Mouse (Mus musculus) liver, embryonic 16.5 days (tissue): ENCODE results near the gene Gse1. TPM values are rescaled to one million over a fixed set of nuclear protein-coding genes. Genes with fewer than 3 reads are reported as not detected.
A peak's percentile ranks its signal among the peaks of the same experiment; 100 is the strongest.

Experiments
- ATAC-seq: fragments of 200-750 bp; cut with Nextera tagmentation; 2 replicates; pipeline ENCODE4 v1.8.0; 2017; ENCODE audit warnings: low read depth, mild to moderate bottlenecking, moderate number of reproducible peaks, moderate library complexity
- H3K27ac ChIP-seq: fragments of 300-500 bp; sonication (generic); 2 replicates; pipeline ENCODE4 v1.5.1; 2014; ENCODE audit warnings: mild to moderate bottlenecking, low read length
- H3K27me3 ChIP-seq: fragments of 300-500 bp; sonication (generic); 2 replicates; pipeline ENCODE4 v1.6.1; 2014; ENCODE audit warnings: low read depth, low read length, mixed read lengths; ENCODE audit not compliant: control insufficient read depth, insufficient read depth
- H3K36me3 ChIP-seq: fragments of 300-500 bp; sonication (generic); 2 replicates; pipeline ENCODE4 v1.6.1; 2014; ENCODE audit warnings: mild to moderate bottlenecking; ENCODE audit not compliant: control insufficient read depth, insufficient read depth
- H3K4me1 ChIP-seq: fragments of 300-500 bp; sonication (generic); 2 replicates; pipeline ENCODE4 v1.6.1; 2014; ENCODE audit warnings: low read depth, low read length, mixed read lengths; ENCODE audit not compliant: control insufficient read depth
- H3K4me2 ChIP-seq: fragments of 300-500 bp; sonication (generic); 2 replicates; pipeline ENCODE4 v1.6.1; 2014; ENCODE audit warnings: low read depth, low read length, mixed read lengths
- H3K4me3 ChIP-seq: fragments of 300-500 bp; sonication (generic); 2 replicates; pipeline ENCODE4 v1.5.1; 2014; ENCODE audit warnings: low read depth, mild to moderate bottlenecking, low read length
- H3K9ac ChIP-seq: fragments of 300-500 bp; sonication (generic); 2 replicates; pipeline ENCODE4 v1.6.1; 2014; ENCODE audit warnings: low read depth, low read length
- H3K9me3 ChIP-seq: fragments of 300-500 bp; sonication (generic); replicated peaks from 2 replicates; pipeline ENCODE4 v1.6.1; 2016; ENCODE audit warnings: low read length; ENCODE audit not compliant: control insufficient read depth
- WGBS: fragments of 180-500 bp; shearing (Covaris S2); extraction: QIAGEN DNeasy Blood & Tissue Kit; methylation state at CpG from one replicate; pipeline ENCODE4 v1.1.7; 2014; ENCODE audit not compliant: insufficient replicate concordance; 5-methylcytosine and 5-hydroxymethylcytosine counted together
- polyA plus RNA-seq: library from polyadenylated mRNA; unstranded; fragments of >200 nt; fragmentation: Nextera tagmentation; extraction: Ambion mirVana; gene quantifications from 2 replicates; pipeline ENCODE4 v1.2.1, GENCODE M21; 2015

Gene Gse1
- polyA plus RNA-seq, 1 experiment from 2014 or later: 9.5 TPM

GRCm38 (mm10) chr8:120498349-120498831, 270.1 kb downstream of the Gse1 start:
- no peaks in the 10 kb centered on the region for H3K36me3 ChIP-seq
- 6% methylated on average over 4 of the region's 4 CpGs for whole genome bisulfite sequencing
- peak overlapping the region; percentile 56 for H3K4me3 ChIP-seq
- ATAC-seq: peak; percentile 75
- no peaks in the 10 kb centered on the region for H3K9me3 ChIP-seq
- peaks cover 96% of the 10 kb centered on the region for H3K4me1 ChIP-seq
- H3K27ac ChIP-seq: peak overlapping the region; percentile 86
- H3K27me3 ChIP-seq: no peaks in the 10 kb centered on the region
- H3K9ac ChIP-seq: peak overlapping the region; percentile 46
- peak overlapping the region; percentile 70 for H3K4me2 ChIP-seq

GRCm38 (mm10) chr8:120498926-120499605, 270.8 kb downstream of the Gse1 start:
- Histone ChIP-seq H3K9me3 (no peaks in the 10 kb centered on the region), H3K27me3 (no peaks in the 10 kb centered on the region), H3K36me3 (no peaks in the 10 kb centered on the region), H3K4me3 (peak overlapping the region; percentile 56), H3K4me1 (peaks cover 95% of the 10 kb centered on the region), H3K9ac (peak overlapping the region; percentile 46), H3K27ac (peak overlapping the region; percentile 86), H3K4me2 (peak overlapping the region; percentile 70)
- 16% methylated on average over 9 of the region's 9 CpGs for WGBS
- ATAC-seq: peak; percentile 82

GRCm38 (mm10) chr8:120500701-120501261, 272.5 kb downstream of the Gse1 start:
- H3K27me3 ChIP-seq: no peaks in the 10 kb centered on the region
- no peaks in the 10 kb centered on the region for H3K9me3 ChIP-seq
- H3K9ac ChIP-seq: peak overlapping the region; percentile 19; the same call in 1 of the 2 replicates
- H3K27ac ChIP-seq: peak overlapping the region; percentile 70
- no peaks in the 10 kb centered on the region for H3K36me3 ChIP-seq
- peaks cover 94% of the 10 kb centered on the region for H3K4me1 ChIP-seq
- ATAC-seq: no peak
- H3K4me2 ChIP-seq: no peak overlapping the region; the same call in 1 of the 2 replicates
- WGBS: 59% methylated on average over 8 of the region's 8 CpGs
- no peak overlapping the region for H3K4me3 ChIP-seq

- no peak overlapping the region; the same call in 1 of the 2 replicates for H3K9ac ChIP-seq
- H3K4me2 ChIP-seq: no peak overlapping the region
- no peak for ATAC-seq
- no peaks in the 10 kb centered on the region for H3K9me3 ChIP-seq
- no peak overlapping the region for H3K4me3 ChIP-seq
- peaks cover 95% of the 10 kb centered on the region for H3K4me1 ChIP-seq
- 0 out of 2 replicates have a peak overlapping the region, but pooled peaks have one; percentile 10 for H3K27ac ChIP-seq
- H3K27me3 ChIP-seq: no peaks in the 10 kb centered on the region
- no peaks in the 10 kb centered on the region for H3K36me3 ChIP-seq
- 75% methylated on average over 5 of the region's 5 CpGs for WGBS
Measured at GRCm38 (mm10) chr8:120501426-120501825, 273.2 kb downstream of the Gse1 start.

- WGBS: 34% methylated on average over 5 of the region's 5 CpGs
- no peaks in the 10 kb centered on the region for H3K27me3 ChIP-seq
- no peak overlapping the region for H3K9ac ChIP-seq
- H3K4me1 ChIP-seq: peaks cover 85% of the 10 kb centered on the region
- no peak overlapping the region for H3K4me3 ChIP-seq
- peak overlapping the region; percentile 0; the same call in 1 of the 2 replicates for H3K4me2 ChIP-seq
- peak; percentile 27; the same call in 1 of the 2 replicates for ATAC-seq
- no peaks in the 10 kb centered on the region for H3K36me3 ChIP-seq
- no peaks in the 10 kb centered on the region for H3K9me3 ChIP-seq
- peak overlapping the region; percentile 47; the same call in 1 of the 2 replicates for H3K27ac ChIP-seq
Measured at GRCm38 (mm10) chr8:120502428-120502827, 274.2 kb downstream of the Gse1 start.

GRCm38 (mm10) chr8:120504251-120505081, 276.2 kb downstream of the Gse1 start:
- Histone ChIP-seq H3K4me1 (peaks cover 81% of the 10 kb centered on the region), H3K27ac (peak overlapping the region; percentile 21; the same call in 1 of the 2 replicates), H3K9me3 (no peaks in the 10 kb centered on the region), H3K9ac (peak overlapping the region; percentile 31), H3K4me2 (peak overlapping the region; percentile 28; the same call in 1 of the 2 replicates), H3K36me3 (no peaks in the 10 kb centered on the region), H3K4me3 (no peak overlapping the region; the same call in 1 of the 2 replicates), H3K27me3 (no peaks in the 10 kb centered on the region)
- ATAC-seq: no peak
- WGBS: 20% methylated on average over 20 of the region's 20 CpGs

GRCm38 (mm10) chr8:120505082-120505511, 276.8 kb downstream of the Gse1 start:
- Histone ChIP-seq H3K9ac (peak overlapping the region; percentile 31), H3K4me1 (peaks cover 81% of the 10 kb centered on the region), H3K27ac (0 out of 2 replicates have a peak overlapping the region, but pooled peaks have one; percentile 21), H3K36me3 (no peaks in the 10 kb centered on the region), H3K9me3 (no peaks in the 10 kb centered on the region), H3K4me2 (peak overlapping the region; percentile 28; the same call in 1 of the 2 replicates), H3K4me3 (peak overlapping the region; percentile 5; the same call in 1 of the 2 replicates), H3K27me3 (no peaks in the 10 kb centered on the region)
- WGBS: 19% methylated on average over 19 of the region's 19 CpGs
- ATAC-seq: no peak

GRCm38 (mm10) chr8:120505619-120506310, 277.5 kb downstream of the Gse1 start:
- H3K4me1 ChIP-seq: peaks cover 79% of the 10 kb centered on the region
- H3K9ac ChIP-seq: no peak overlapping the region
- WGBS: 59% methylated on average over 23 of the region's 23 CpGs

More at GRCm38 (mm10) chr8:120505619-120506310, 277.5 kb downstream of the Gse1 start:
- Histone ChIP-seq H3K4me2 (no peak overlapping the region), H3K27me3 (no peaks in the 10 kb centered on the region), H3K9me3 (no peaks in the 10 kb centered on the region), H3K4me3 (no peak overlapping the region), H3K27ac (no peak overlapping the region), H3K36me3 (no peaks in the 10 kb centered on the region)
- ATAC-seq: no peak
